Mouse (Mus musculus) ES-Bruce4 (cell line): ENCODE measurements around the gene Got2.

Experiments used
- EP300 ChIP-seq: IDR thresholded peaks from 2 replicates; pipeline ENCODE4 v1.6.1; 2011; ENCODE audit warnings: low read depth, low read length; ENCODE audit not compliant: insufficient read depth
- POLR2A ChIP-seq: IDR thresholded peaks from one replicate; pipeline ENCODE4 v1.8.1; 2011; ENCODE audit warnings: low read length; ENCODE audit not compliant: insufficient read depth

DNA sequence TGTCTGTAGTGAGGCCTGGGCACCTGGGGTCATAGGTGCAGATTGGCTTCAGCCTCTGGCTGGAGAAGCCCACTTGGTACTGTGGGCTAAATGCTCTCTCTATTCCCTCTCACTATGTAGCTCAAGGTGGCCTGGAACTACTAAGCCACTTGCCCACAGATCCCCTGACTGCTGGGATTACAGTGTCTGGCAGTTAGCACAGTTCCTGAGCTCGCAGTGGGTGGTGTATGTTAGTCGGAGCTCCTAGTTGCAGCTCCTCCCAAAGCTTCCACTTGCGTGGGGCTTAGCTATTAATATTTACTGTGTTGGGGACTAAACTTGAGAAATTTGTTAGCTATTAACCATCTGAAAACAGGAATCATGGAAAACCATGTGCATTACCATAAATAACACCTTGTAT, 6.8 kb downstream of the Got2 start:
- TF ChIP-seq EP300: no peak
- TF ChIP-seq POLR2A: no peak
